Mouse (Mus musculus) right cerebral cortex, adult 18-20 months (tissue): ENCODE measurements at regions not wholly inside any gene's neighbourhood (a gene's known extent, or its start where the extent isn't known, plus 50 kb on each side); places are given as distances from the start of the nearest gene placed in this dataset.
"Not testable (repeated sequence)": the region's sequence is repeated elsewhere in the genome, so short reads cannot be mapped to it uniquely, and the experiment has no call there.

ENCODE experiments used
- DNase-seq: peaks from one replicate; pipeline ENCODE4 v3.0.0; 2022; ENCODE audit warnings: mixed read lengths

DNA sequence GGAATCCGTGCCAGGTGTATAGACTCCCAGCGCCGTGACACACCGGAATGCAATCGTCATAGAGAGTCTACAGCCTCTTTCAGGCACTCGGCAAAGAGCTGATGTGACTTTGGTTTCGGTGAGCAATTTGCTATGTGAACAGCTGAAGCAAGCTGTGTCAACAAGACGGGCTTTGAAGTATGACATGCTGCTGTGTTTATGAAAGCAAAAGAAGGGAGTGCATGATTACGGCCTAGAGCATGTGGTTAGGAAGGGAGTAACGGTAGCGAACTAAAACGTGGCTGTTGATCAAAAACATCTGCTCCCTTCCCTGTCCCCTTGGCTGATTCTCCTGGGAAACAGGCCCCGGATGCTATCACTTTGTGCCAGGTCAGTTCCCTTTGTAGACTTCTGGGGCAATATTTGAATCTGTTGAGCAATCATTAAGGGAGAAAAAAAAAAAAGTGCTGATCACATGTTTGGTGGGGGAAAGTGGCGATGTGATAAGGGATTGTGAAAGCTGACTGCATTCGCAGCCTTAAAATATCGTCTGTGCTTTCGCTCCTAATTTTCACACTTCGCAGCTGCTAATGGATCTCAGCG lies 764.3 kb downstream of the Robo2 start:
- DNase-seq: peak; percentile 8

DNA sequence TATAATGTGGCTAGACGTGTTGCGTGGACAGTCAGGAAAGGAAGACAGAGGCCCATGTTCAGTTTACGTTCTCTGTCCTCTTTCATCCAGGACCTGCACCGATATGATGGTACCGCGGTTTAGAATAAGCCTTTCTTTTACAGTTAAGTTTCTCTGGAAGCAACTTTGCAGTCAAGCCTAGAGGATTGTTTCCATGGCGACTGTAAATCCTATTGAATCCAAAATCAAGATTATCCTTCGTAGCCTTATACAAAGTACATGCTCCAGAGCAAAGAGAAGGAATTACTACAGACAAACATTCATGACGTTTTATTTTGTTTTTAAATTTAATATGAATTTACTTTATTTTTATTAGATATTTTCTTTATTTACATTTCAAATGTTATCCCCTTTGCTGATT lies 798.6 kb downstream of the Robo2 start:
- no peak for DNase-seq

DNA sequence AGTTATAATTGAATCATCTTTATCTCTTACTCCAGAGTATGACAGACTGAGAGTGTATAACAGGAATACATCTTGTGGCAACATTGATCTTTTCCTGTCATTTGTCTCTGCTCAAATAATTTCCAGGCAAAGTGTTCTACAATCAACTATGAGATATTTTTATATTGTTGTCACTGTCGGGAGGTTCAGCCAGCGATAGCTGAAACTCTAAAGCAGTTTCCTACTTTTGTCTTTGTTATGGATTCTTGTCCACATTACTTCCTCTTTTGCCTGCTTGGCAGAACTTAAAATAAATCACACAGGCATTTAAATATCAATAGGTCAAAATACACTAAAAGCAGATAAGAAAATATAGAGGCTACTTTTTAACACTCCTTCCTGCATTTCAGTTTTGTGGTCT lies 820.2 kb downstream of the Robo2 start:
- no peak for DNase-seq

DNA sequence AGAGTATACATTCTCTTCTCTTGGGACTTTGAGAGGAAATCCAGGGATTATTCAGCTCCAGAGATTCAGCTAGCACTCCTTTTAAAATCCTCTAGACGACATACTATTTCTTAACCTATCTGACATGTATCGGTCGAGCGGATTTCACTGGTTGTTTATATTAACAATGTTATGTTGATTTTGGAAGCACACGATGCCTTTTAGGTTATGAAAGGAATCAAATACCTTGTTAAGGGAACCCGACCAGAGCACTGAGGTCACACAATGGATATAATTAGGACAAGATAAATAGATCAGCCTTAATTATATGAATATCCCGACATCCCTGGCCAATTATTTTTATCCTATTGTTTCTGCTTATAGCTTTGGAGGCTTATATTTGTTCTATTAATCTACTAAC lies 850.4 kb downstream of the Robo2 start:
- DNase-seq: no peak

DNA sequence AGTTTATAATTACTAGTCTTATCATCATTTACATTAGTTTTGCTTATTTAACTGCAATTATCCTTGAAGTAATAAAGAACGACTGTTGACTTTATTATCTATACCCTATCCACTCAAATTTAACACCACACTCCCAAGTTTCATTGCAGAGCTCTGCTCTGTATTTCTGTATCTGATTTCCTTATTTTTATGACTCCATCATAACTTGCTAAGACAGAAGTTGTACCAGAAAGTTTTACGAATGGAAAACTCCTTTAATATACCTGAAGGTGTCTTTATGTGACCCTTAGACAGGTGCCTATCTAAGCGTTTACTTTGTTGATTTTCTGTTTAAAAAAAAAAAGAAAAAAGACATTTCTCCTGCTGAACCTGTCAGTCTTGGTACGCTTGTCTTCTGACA lies 854.7 kb downstream of the Robo2 start:
- no peak for DNase-seq

DNA sequence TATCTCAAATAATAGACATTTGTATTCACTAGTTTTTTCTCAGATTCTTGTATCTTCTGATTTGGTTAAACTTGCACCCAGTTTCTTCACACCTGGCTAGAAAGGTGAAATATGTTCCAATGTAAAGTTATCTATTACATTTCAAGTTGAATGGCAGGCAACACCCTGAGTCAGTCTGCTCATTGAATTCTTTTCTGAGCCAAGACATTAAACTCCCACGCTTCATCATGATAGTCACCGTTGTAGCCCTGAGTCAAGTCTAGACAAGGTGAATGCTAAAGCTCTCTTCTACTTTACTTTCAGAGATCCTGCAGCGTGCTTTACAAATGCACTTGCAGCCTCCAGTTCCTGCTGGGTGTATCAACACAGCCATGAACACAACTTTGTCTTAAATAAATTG lies 868.0 kb downstream of the Robo2 start:
- DNase-seq: no peak

DNA sequence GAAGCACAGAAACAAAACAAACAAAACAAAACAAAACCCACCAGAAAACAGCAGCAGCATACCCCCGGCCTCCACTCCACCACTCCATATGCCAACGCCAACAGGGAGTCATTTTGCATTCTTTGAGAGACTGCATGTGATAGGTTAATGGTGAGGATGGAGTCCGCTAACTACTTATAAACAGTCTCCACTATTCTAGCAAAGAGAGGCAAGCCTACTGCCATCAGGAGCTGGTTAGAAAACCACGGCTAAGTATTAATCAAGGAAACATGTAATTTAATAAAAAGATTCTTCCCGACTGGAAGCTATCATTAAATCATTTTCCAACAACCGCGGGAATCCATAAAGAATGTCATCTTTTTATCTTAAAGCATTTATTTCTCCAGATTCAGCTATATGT lies 873.6 kb downstream of the Robo2 start:
- DNase-seq: no peak

DNA sequence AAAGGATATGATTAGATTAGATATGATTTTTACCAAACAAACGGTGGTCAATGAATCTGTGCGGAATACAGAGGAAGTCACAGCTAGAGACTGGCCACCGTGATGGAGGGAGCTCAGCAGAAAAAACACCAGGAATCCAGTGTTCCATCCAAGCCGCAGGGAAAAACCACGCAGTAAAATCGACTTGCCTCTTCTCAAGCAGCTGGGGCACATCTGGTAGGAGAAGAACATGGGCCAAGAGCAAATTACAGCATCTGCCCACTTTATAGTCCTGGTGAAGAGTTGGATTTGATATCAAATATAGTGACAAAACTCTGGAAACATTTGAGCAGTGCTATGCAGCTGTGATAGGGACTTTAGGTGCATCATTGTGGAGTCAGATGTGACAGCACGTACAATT lies 874.1 kb downstream of the Robo2 start:
- DNase-seq: no peak

DNA sequence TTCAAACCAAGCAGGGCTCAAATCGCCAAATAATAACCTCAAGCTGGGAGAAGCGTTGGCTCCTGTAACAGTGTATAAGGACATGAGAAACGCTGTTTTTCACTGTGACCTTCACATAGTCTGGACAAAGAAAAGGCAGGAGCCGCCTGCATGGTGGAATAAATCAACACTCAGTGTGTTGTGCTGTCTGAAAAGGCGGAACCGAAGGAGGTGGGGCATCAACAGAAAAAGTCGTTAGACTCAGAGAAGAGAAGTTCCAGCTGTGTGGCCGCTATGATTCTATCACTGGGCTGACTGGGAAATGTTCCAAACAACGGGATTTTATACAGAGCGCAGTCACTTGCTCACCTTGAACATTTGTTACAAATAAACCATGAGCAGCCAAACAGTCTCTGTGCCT lies 881.4 kb downstream of the Robo2 start:
- DNase-seq: no peak

DNA sequence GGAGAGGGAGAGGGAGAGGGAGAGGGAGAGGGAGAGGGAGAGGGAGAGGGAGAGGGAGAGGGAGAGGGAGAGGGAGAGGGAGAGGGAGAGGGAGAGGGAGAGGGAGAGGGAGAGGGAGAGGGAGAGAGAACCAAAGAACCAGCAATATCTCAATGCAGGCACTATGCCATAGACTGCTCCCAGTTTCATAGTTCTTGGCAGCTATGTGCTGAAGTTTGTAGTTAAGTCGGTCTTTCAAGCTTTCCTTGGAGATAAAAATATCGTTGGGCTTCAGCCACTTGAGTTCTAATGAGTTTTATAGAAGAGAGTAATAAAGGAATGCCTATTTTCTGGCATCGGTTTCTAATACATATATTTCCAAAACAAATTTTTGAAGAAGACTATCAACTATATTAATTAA lies 888.7 kb downstream of the Robo2 start:
- not testable (repeated sequence) for DNase-seq

DNA sequence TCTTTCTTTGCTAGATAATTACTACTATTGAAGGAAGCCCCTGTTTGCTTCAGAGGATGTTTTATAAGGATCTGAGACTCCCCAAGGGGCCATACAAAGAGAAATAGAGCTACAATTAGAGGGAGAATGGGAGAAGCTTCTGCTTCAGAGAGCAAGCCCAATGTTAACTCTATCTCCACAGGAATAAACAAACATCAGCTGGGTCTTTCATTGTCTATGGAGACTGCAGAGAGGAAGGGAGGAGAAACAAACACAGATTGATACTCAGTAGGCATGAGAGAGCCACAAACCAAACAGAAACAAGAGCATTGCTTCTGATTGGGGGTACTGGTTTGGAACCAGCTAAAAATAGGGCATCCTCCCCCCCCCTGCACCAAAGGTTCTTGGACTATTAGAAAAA lies 906.9 kb downstream of the Robo2 start:
- no peak for DNase-seq

DNA sequence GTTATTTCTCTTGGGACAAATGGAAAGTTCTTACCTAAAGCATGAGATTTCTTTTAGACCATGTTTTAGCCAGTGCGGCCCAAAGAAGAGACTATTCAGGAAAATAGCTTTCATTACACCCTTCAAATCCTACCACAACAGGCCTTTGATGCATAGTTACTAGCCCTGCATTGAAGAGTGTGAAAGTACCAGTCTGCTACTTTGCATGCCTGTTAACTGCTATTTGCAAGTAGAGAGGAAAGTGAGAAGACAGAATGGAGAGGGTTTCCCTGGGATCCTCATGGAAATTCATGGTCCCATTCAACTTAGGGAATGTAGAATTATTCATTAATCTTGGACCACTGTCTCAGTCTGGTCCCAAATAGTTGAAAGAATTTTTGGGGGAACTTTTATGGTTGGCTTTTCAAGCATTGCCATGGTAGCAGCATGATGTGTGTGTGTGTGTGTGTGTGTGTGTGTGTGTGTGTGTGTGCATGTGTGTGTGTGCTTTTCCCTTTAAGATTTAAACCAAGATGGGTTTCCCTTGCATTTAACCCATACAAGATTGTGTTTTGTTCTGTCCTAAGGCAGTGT lies 912.9 kb downstream of the Robo2 start:
- no peak for DNase-seq

DNA sequence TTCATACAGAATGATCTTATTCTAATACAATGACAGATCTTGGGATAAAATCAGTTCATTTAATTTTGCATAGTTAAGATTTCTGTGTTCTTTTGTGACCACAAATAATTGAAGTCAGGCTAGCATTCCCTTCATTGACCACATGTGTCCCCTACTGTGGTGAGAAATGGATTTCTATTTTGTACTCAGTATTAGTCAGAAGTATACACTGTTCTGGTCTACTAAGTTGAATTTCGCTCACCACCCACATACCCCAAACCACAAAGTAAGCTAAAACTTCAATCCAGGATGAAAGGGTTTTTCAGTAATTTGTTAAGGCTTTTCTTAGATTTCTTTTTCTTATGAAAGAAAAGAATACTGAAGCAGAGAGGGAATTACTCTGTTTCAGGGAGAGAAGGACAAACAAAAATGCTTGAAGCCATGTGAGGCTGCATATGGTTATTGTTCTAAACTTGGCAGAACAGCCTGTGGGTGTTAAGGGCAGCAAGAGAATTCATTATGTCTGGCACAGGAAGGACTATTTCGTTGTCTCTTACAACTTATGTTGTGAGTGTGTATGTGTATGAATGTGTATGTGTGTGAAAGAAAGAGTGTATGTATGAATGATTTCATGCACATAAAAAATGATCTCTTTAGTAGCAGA lies 928.3 kb downstream of the Robo2 start:
- DNase-seq: peak; percentile 3

DNA sequence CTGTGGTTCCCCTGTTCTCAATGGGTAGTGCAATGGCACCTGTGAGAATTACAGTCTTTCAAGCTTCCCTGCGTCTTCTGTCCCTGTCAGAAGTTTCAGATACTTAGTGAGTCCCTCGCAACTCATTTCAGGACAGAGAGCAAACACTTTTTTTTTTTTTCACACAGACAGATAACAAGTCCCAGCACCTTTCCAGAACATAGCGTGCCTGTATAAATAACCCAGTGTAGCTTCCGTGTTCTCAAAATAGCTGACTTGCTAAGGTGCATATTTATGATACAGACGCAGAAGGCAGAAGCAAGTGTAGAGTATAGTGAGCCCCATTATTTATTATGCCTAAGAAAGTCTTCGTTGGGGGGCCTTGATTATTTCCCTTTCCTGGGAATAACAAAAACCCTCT lies 929.4 kb downstream of the Robo2 start:
- DNase-seq: no peak

DNA sequence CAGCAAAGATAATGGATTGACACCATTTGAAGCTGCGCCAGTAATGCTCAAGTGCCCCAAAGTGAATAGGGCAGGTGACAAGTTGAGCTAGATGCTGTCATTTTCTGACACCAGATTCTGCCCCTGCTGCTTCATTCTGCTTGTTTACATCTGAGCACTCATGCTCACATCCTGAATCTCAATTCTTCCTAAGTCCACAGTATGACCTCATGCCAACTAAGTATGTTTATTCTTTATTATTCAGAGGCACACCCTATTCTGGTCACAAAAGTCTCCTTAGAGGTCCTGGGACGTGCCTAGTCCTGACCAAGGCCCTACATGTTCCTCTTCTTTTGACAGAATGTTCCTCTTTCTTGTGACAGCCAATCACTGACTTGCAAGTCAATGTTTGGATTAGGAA lies 938.1 kb downstream of the Robo2 start:
- no peak for DNase-seq

DNA sequence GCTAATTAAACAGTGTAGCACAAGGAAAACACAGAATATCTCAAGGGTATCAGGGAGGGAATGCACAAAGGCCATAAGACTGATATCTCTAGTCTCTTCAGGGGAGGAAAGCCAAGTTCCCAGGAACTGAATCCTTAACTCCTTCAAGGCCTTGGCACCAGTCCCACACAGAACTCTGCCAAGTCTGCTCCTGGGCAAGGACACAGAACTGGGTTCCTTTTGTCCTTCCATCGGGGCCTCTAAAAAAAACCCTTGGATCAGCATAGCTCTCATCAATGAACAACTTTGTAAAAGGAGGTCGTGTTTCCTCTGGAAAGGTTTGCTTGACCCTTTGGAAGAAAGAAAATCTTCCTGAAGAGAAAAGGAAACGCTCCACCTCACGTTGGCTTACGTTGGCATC lies 940.1 kb downstream of the Robo2 start:
- DNase-seq: peak; percentile 9

DNA sequence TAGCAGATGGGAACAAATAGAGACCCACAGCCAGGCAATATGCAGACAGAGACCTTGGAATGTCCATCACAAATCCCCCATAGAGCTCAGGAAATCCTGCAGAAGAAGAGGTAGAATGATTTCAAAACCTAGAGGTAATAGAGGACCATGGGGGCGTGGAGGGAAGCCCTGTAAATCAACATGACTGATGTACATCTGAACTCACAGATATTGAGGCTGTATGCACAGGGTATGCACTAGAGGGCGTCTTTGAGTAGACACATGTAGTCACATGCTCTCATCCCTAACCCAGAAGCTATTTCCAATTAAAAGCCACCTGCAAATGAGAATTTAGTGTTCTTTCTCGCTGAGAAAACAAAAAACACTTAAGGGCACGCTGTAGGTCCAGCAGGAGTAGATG lies 941.1 kb downstream of the Robo2 start:
- DNase-seq: no peak

DNA sequence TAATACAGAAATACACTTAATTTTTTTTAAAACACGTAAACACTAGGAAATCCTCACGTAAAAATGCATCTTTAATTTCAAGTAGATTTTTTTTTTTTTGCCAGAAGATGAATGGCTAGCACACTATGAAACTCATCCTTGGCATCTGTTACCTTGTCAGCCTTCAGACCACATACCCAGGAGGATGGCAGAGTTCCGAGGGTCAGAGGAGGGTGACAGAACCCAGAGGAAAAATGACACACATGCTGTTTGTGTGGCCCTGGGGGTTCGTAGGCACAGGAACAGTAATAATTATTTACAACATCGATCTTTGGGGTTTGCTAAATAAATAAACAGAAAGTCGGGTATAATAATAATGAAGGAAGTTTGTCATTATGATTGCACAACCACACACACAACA lies 945.3 kb downstream of the Robo2 start:
- DNase-seq: no peak

DNA sequence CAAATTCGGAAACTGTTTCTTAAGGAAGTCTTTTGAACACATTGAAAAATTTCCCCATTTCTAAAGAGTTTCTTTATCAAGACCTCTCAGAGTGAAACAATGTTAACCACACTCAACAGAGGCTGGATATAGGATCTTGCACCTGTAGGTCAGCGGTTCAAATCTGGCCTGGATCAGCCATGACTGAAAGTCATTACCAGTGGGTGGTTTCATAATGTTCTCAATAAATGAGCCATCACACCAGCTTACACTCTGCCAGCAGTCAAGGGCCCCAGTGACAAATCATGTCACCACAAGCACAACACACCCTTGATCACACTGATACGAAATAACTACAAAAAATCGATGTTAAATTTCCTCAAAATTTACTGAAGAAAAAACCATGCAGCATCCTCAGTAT lies 949.1 kb downstream of the Robo2 start:
- no peak for DNase-seq

DNA sequence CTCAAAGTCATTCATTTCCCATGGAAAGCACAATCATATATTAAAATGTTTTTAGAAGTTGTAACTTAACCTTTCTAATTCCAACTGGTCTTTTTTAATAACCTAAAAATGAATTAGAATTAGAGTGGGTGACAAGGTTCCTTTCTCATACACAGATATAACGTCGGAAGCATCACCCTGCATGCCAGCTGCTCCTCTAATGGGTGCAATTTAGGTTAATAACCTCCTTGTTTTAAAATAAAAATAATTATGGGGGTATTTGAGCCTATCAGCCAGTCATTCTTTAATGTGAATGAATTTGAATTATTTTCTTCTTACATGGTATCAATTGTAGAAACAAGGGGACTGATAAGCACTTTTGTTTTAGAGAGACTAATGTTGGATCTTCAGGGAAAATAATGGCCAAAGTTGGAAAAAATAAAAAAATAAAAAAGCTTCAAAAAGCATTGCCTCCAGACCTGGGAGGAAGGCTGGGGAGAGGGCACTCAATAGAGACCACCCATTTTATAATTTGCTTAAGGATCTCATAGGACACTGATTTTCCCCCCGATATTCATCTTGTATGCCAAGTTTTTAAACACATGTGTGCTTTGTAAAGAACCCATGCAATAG lies 960.9 kb downstream of the Robo2 start:
- DNase-seq: no peak

DNA sequence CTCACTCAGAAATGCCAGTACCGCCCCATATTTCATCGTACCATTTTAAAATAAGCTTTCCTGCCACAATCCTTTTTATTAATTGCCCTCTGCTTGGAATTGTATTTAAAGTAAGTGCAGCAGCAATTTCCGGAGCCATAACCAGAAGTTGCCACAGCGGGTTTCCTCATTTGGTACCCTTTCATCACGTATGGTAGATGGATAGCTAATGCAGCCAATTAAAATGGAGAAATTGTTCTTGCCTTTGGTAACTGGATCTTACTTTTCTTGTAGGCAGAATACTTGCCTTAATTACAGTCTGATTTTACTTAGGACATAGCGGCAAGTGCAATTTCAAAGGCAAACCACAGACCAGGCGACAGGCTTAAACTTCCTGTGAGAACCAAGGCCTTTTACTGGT lies 961.8 kb downstream of the Robo2 start:
- no peak for DNase-seq

DNA sequence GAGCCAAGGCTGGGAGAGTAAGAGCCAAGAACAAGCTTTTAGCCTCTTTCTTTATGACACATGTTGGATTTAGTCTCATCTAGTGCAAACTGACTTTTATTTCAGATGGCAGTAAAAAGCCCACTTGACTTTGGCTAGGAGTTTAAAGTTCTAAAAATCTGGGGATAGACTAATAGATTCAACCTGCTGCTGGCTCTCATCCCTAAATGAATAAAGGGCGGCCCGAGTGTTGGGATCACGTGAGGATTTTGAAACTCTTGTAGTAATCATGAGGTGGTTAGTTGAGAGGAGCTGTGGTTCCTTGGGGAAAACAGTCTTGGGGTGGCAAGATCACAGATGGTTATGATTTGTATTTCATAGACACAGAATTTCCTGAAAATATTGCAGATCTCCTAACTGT lies 975.9 kb downstream of the Robo2 start:
- DNase-seq: no peak

DNA sequence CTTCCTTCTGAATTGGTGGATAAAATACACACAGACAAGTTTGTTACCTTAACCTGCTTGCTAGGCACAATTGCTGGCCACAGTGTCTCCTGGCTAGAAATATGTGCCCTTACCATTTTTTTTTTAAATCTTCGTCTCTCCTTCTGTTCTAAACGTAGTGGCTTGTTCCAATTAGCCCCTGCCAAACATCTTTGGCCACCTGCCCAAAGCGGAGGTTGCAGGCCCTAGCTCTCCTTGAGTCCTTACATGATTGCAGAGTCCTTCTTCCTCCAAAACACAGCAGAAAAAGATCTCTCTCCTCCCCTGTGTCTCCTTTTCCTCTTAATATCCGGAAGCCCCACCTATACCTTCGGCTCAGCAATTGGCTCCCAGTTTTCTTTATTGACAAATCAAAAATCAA lies 986.8 kb downstream of the Robo2 start:
- no peak for DNase-seq

DNA sequence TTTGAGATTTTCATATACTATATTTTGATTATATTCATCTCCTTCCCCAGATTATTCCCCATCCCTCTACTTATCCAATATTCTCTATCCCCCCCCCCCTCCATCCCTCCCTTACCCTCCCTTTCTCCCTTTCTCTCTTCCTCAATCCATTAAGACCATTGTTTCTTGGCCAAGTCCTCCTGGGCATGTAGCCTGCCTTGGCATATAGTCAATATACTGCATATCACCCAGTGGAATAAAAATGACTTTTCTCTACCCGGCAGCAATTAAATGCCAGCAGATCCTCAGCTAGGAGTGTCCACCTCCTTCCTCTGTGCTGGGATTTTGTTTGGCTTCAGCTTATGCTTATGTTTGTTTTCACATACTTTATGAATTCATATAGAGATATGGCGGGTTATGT lies 987.3 kb downstream of the Robo2 start:
- DNase-seq: no peak

DNA sequence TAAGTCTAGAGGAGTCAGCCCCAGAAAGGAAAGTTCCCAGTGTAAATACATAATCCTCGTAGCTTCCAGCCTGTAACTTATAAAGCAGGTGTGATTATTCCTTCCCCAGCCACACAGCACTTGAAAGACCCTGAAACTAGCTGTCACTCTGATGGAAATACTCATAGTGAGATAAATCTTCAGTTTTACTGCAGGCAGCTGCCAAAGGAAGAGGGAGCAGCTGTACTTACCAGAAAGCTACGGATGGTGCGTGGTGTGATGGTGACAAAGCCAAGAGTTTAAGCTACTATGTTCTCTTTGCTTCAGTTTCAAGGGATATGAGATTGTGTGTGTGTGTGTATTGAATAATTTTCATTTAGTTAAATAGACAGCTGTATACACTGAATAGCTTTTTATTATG lies 1007.1 kb downstream of the Robo2 start:
- DNase-seq: no peak
